ENCODE assay signal across 8 mouse cellular contexts in the genomic region with DNA sequence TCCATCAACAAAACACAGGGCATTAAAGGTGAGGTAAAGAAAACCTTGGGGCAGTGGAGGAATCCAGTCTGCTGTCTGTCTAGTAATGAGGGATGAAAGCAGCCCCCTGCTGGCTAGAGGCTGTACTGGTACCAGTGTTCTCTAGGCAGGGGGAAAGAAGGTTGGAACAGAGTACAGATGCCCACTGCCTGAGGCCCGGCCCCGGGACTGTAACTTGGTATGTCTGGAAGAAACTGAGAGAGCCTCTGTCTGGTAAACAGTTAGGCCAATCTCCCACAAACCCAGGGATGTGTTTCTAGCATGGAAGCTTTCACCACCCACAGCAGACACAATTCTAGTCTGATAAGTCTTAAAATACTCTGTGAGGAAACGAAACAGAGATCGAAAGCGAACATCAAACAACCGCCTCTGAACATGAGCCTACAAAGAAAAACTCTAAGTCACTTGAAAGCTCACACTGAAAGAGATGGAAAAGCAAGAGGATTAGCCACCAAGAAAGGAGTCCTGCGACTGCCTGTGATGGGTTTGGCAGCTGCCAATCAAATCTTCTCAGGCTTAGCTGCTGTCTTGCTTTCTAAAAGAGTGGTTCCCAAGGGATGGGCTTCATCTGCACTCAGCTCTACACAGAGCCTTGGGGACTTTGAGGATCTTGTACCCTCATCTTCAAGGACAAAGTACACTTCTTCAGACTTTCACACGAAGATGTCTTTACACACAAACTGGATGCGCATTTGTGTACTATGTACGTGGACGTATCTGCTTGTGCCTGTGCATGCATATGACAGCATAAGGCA.
DNase-seq lines count a peak whose midpoint lies in the region.

No protein-coding gene starts in this region.

- peak; percentile 59 to 71 for DNase-seq in cerebellum, postnatal 14 days
- no peak for DNase-seq in cerebellum, adult 9-11 months
- peak; percentile 7 for DNase-seq in 416B (ENCODE audit: low read depth)
- peak; percentile 35 for DNase-seq in embryo, embryonic 11.5 days (ENCODE audit: low read depth, low spot score)
- peak; percentile 27 to 29 for DNase-seq in heart, postnatal 36 days
- peak; percentile 48 for DNase-seq in layer of hippocampus, postnatal 14 days (ENCODE audit: low spot score in 2 of 2)
- peak; percentile 4 for DNase-seq in naive thymus-derived CD4-positive, alpha-beta T cell, adult 2 months (ENCODE audit: low read depth)
- DNase-seq in ovary, postnatal 36 days (ENCODE audit: low spot score), result no peak

- intact Hi-C loops in heart, postnatal 36 days (cut with DNase I), result loop anchor here (5.0 kb wide), 1 partner anchor 135 kb away; no protein-coding TSS in a partner anchor

Comparison
In these comparisons a context has a peak if more than half of its experiments do, and no peak if none do; other contexts are left out.
1. DNase-seq: peak in cerebellum, postnatal 14 days (2 of 2), 416B (single experiment), embryo, embryonic 11.5 days (single experiment), heart, postnatal 36 days (2 of 2), layer of hippocampus, postnatal 14 days (2 of 2) and naive thymus-derived CD4-positive, alpha-beta T cell, adult 2 months (single experiment); none in cerebellum, adult 9-11 months (single experiment) and ovary, postnatal 36 days (single experiment).